Mouse (Mus musculus): ENCODE data around the gene Btnl10. TPM values are rescaled to one million over a fixed set of nuclear protein-coding genes. Genes with fewer than 3 reads are reported as not detected.

Gene Btnl10
- polyA plus RNA-seq, 1 experiment from 2014 or later = 0.11 TPM

GRCm38 (mm10) chr11:58970831-58971530 is 53.3 kb downstream of the Btnl10 start:
- ATAC-seq (ENCODE audit: insufficient number of reproducible peaks, low FRiP score) = no peak
- Histone ChIP-seq H3K9me3 (replicated peaks) (no peaks in the 10 kb centered on the region), H3K9ac (no peak overlapping the region), H3K4me3 (no peak overlapping the region), H3K4me1 (replicated peaks) (peaks cover 41% of the 10 kb centered on the region), H3K4me2 (no peak overlapping the region), H3K36me3 (peaks cover 23% of the 10 kb centered on the region), H3K27me3 (replicated peaks) (no peaks in the 10 kb centered on the region), H3K27ac (ENCODE audit: poor library complexity, severe bottlenecking) (no peak overlapping the region)
- WGBS = 86% methylated on average over 21 of the region's 21 CpGs

- H3K27me3 ChIP-seq (replicated peaks) = no peaks in the 10 kb centered on the region
- H3K9me3 ChIP-seq (replicated peaks) = no peaks in the 10 kb centered on the region
- H3K4me3 ChIP-seq = no peak overlapping the region
- H3K36me3 ChIP-seq = peaks cover 23% of the 10 kb centered on the region
- H3K27ac ChIP-seq (ENCODE audit: poor library complexity, severe bottlenecking) = no peak overlapping the region
- peaks cover 35% of the 10 kb centered on the region for H3K4me1 ChIP-seq (replicated peaks)
- H3K4me2 ChIP-seq = no peak overlapping the region
- no peak for ATAC-seq (ENCODE audit: insufficient number of reproducible peaks, low FRiP score)
- 83% methylated on average over 3 of the region's 3 CpGs for WGBS
- no peak overlapping the region for H3K9ac ChIP-seq
These were observed 54.1 kb downstream of the Btnl10 start for GRCm38 (mm10) chr11:58971796-58972195.

GRCm38 (mm10) chr11:58974414-58974813 is 56.7 kb downstream of the Btnl10 start:
- Histone ChIP-seq H3K9me3 (replicated peaks) (no peaks in the 10 kb centered on the region), H3K36me3 (peaks cover 15% of the 10 kb centered on the region; the same call in 1 of the 2 replicates), H3K9ac (no peak overlapping the region), H3K27me3 (replicated peaks) (no peaks in the 10 kb centered on the region), H3K27ac (ENCODE audit: poor library complexity, severe bottlenecking) (no peak overlapping the region), H3K4me2 (no peak overlapping the region), H3K4me1 (replicated peaks) (peaks cover 36% of the 10 kb centered on the region), H3K4me3 (no peak overlapping the region)
- WGBS = 83% methylated on average over 3 of the region's 3 CpGs
- ATAC-seq (ENCODE audit: insufficient number of reproducible peaks, low FRiP score) = no peak

Small RNA genes within 50 kb of the gene (microRNA-seq; reads per million reads assigned to microRNA genes)
- gene Gm44313 = not detected

Other genes starting within 250 kb of the Btnl10 start
- gene Olfr320, start 236.8 kb upstream of the Btnl10 start, polyA plus RNA-seq (2016; fragmentation: Nextera tagmentation; extraction: Ambion mirVana) = not detected in 2 replicates
- gene Olfr319, start 218.7 kb upstream of the Btnl10 start, polyA plus RNA-seq (2016; fragmentation: Nextera tagmentation; extraction: Ambion mirVana) = not detected in 2 replicates
- gene Olfr318, start 193.9 kb upstream of the Btnl10 start, polyA plus RNA-seq (2016; fragmentation: Nextera tagmentation; extraction: Ambion mirVana) = not detected in 2 replicates
- gene Olfr317, start 178.7 kb upstream of the Btnl10 start, polyA plus RNA-seq (2016; fragmentation: Nextera tagmentation; extraction: Ambion mirVana) = not detected in 2 replicates
- gene Olfr316, start 165.2 kb upstream of the Btnl10 start, polyA plus RNA-seq (2016; fragmentation: Nextera tagmentation; extraction: Ambion mirVana) = not detected in 2 replicates
- not detected in 2 replicates for gene Olfr315, start 144.7 kb upstream of the Btnl10 start, polyA plus RNA-seq (2016; fragmentation: Nextera tagmentation; extraction: Ambion mirVana)
- gene Olfr314, start 135.0 kb upstream of the Btnl10 start, polyA plus RNA-seq (2016; fragmentation: Nextera tagmentation; extraction: Ambion mirVana) = 0.10 TPM in 1 of 2 replicates, not detected in the other
- gene Fam183b, start 115.9 kb upstream of the Btnl10 start, polyA plus RNA-seq (2016; fragmentation: Nextera tagmentation; extraction: Ambion mirVana) = 0.65 and 1.1 TPM in 2 replicates
- gene Olfr313, start 102.9 kb upstream of the Btnl10 start, polyA plus RNA-seq (2016; fragmentation: Nextera tagmentation; extraction: Ambion mirVana) = 0.18 TPM in 1 of 2 replicates, not detected in the other
- gene Olfr312, start 88.7 kb upstream of the Btnl10 start, polyA plus RNA-seq (2016; fragmentation: Nextera tagmentation; extraction: Ambion mirVana) = 0.10 and 0.12 TPM in 2 replicates
- not detected in 2 replicates for gene Olfr311, start 78.7 kb upstream of the Btnl10 start, polyA plus RNA-seq (2016; fragmentation: Nextera tagmentation; extraction: Ambion mirVana)
- 4.6 and 5.4 TPM in 2 replicates for gene Gm12258, start 70.8 kb upstream of the Btnl10 start, polyA plus RNA-seq (2016; fragmentation: Nextera tagmentation; extraction: Ambion mirVana)
- 3.6 and 4.8 TPM in 2 replicates for gene 2810021J22Rik, start 50.7 kb upstream of the Btnl10 start, polyA plus RNA-seq (2016; fragmentation: Nextera tagmentation; extraction: Ambion mirVana)
- gene Zfp39, start 13.7 kb upstream of the Btnl10 start, polyA plus RNA-seq (2016; fragmentation: Nextera tagmentation; extraction: Ambion mirVana) = 4.4 and 5.1 TPM in 2 replicates
- gene Rnf187, start 21.0 kb downstream of the Btnl10 start, polyA plus RNA-seq (2016; fragmentation: Nextera tagmentation; extraction: Ambion mirVana) = 208 and 213 TPM in 2 replicates
- 8.5 and 11.6 TPM in 2 replicates for gene Hist3h2ba, start 31.0 kb downstream of the Btnl10 start, polyA plus RNA-seq (2016; fragmentation: Nextera tagmentation; extraction: Ambion mirVana)
- 26.5 and 28.4 TPM in 2 replicates for gene Hist3h2a, start 36.8 kb downstream of the Btnl10 start, polyA plus RNA-seq (2016; fragmentation: Nextera tagmentation; extraction: Ambion mirVana)
- gene Trim17, start 36.8 kb downstream of the Btnl10 start, polyA plus RNA-seq (2016; fragmentation: Nextera tagmentation; extraction: Ambion mirVana) = 1.1 and 1.5 TPM in 2 replicates
- 27.6 and 30.8 TPM in 2 replicates for gene Trim11, start 60.2 kb downstream of the Btnl10 start, polyA plus RNA-seq (2016; fragmentation: Nextera tagmentation; extraction: Ambion mirVana)
- 39.2 and 42.5 TPM in 2 replicates for gene Obscn, start 218.5 kb downstream of the Btnl10 start, polyA plus RNA-seq (2016; fragmentation: Nextera tagmentation; extraction: Ambion mirVana)
- gene Iba57, start 245.8 kb downstream of the Btnl10 start, polyA plus RNA-seq (2016; fragmentation: Nextera tagmentation; extraction: Ambion mirVana) = 7.3 and 7.8 TPM in 2 replicates